Mouse (Mus musculus) kidney, adult 2 months (tissue): Measurements from ENCODE around the gene Gpr137.

Experiments used
- CTCF ChIP-seq: fragments of 200-500 bp; conservative IDR thresholded peaks from 2 replicates; pipeline ENCODE4 v1.5.1; 2011; ENCODE audit warnings: low read depth, mild to moderate bottlenecking, control low read depth, low read length, moderate library complexity, mixed read lengths; ENCODE audit not compliant: insufficient read depth, insufficient read length
- POLR2A ChIP-seq: fragments of 200-500 bp; IDR thresholded peaks from one replicate; pipeline ENCODE4 v1.6.1; 2011; ENCODE audit warnings: low read depth, low read length, control low read depth

GRCm38 (mm10) chr19:6969291-6969664 is 27.0 kb upstream of the Gpr137 start:
- TF ChIP-seq CTCF (no peak), POLR2A (no peak)
